Mouse (Mus musculus) c-Kit-positive CD71-negative TER-119-negative erythroid progenitor cells, embryonic 14.5 days (primary cell): ENCODE data around the gene Dcakd.
"Not testable (repeated sequence)": the region's sequence is repeated elsewhere in the genome, so short reads cannot be mapped to it uniquely, and the experiment has no call there.

ENCODE experiments used
- DNase-seq: peaks from one replicate; pipeline ENCODE4 v3.0.0-alpha.2; 2013; ENCODE audit warnings: low read depth

Gene Dcakd

GRCm38 (mm10) chr11:102975966-102976365 lies 52.2 kb downstream of the Dcakd start:
- DNase-seq: not testable (repeated sequence)

- no peak for DNase-seq
Measured at GRCm38 (mm10) chr11:102972326-102972725, 55.8 kb downstream of the Dcakd start.

- DNase-seq: no peak
Measured at GRCm38 (mm10) chr11:102971604-102972003, 56.5 kb downstream of the Dcakd start.

DNA sequence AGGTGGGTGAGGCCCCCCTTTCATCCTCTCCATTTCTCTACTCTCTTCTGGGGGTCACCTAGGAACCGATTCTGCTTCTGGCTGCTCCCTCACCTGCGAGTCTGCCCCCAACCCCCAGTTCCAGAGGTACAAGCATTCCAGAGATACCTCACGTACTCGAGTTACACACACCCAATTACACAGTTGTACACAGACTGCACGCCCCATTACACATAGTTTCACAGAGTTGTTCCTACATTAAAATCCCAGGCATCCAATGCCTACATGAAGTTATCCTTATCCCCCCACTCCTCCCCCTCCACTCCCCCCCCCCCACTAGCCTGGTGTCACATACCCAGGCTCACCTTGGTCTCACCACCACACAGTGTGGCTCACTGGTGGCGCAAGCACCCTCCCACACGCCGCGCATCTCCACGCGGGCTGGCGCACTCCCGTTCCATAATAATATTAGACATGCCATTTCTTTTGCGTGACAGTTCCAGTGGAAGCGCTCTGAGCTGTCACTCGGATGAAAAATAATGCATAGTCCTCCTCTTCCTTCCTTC lies 63.5 kb downstream of the Dcakd start:
- DNase-seq: no peak

DNA sequence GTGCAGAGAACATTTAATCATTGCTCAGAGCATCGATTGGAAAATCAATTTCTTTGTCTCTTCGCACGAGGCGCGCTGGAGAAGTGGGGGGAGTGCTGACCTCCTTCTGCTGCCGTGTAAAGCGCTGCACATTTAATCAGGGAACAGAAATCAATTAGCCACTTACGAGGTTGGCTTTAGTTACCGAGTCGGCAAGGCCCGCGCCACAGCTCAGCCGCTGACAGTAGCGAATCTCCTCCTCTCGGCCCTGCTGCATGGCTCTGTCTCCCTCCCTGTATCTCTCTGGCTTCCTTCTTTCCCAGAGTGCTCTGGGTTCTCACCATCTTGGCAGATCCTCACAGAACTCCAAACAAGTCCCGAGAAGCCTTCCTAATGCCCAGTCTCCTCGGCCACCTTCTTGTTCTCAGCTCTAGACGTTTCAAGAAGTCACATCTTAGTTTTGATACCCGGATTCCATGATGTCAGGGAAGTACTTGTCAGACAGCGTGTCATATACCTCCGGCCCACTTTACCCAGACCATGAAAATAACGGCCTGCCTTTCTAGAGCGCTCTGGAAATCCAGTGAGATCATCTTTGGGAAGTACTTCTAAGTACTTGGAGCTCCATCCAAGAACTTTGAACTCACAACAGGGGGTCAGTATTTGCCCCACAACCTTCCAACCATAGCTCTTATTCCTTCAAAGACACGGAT lies 64.1 kb downstream of the Dcakd start:
- DNase-seq: no peak

- DNase-seq: no peak
Measured at GRCm38 (mm10) chr11:102963246-102963854, 64.8 kb downstream of the Dcakd start.

GRCm38 (mm10) chr11:102962861-102963245 lies 65.3 kb downstream of the Dcakd start:
- DNase-seq: no peak

GRCm38 (mm10) chr11:102961082-102961481 lies 67.1 kb downstream of the Dcakd start:
- DNase-seq: no peak

DNA sequence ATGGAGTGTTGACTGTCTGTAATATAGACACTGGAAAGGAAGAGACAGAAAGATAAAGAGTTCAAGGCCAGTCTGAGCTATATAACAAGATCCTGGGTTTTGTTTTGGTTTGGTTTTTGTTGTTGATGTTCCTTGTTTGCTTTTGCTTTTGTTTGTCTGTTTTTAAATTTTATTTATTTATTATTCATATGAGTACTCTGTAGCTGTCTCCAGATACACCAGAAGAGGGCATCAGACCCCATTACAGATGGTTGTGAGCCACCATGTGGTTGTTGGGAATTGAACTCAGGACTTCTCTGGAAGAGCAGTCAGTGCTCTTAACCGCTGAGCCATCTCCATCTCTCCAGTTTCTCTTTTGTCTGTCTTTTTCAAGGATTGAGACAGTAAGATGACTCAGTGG lies 69.3 kb downstream of the Dcakd start:
- no peak for DNase-seq

- no peak for DNase-seq
Measured at GRCm38 (mm10) chr11:102958431-102958830, 69.7 kb downstream of the Dcakd start.

DNA sequence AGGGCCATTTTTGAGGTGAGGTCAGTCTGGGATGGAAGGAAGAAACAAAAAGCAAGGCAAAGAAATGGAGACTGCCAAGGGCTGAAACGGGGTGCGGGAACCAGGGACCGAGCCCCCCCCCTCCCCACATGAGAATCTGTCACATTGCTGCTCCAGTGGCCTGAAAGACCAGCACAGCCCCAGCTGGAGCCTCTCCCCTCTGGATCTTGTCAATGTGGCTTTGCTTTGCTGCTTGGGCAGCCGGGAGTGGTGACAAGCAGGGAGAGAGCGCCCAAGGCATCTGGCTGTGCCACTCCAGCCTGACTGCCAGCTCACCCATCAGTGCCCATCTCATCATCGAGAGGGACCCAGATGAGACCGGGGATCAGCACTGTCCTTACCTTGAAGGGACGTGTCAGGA lies 70.4 kb downstream of the Dcakd start:
- DNase-seq: no peak

GRCm38 (mm10) chr11:102956962-102957614 lies 71.0 kb downstream of the Dcakd start:
- DNase-seq: no peak

- no peak for DNase-seq
Measured at GRCm38 (mm10) chr11:102952922-102953321, 75.2 kb downstream of the Dcakd start.

DNA sequence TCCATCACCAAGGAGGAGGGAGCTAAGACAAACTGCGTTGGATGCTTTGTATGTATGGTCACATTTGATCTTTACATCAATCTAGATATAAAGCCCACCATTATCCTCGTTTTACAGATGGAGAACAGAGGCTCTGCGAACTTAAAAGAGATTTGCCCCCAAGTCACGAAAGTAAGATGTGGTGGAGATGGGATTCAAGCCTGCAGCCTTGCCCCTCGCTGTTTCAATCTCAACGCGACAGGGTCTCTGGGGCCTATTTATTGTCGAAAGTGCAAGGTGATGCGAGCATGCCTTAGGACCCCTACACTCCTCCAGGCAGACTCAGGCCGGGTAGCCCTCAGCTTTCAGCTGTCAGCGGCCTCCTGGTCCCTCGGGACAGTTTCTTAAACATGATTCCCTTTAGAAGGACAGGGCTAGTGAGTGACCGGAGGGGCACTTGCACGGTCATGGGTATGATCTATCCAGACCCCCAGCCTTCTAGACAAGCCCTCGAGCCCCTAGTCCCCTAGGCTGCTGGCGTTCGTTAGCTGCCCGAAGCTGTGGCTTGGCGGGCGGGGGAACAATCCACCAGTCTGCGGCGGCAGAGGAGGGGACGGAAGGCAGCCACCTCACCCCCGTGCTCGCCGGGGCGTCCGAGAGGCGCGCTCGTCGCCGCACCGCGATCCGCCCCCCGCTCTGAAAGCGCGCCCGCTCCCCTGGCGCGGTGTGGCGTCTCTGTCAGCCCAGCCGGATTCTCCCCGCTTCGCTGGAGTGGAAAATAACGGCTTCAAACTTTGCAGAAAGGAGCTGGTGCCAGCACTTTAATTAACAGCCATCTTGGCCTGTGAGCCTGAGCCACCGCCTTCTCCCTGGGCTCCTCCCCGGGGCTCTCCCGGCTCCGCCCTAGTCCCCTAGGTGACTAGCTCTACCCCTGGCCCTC lies 79.8 kb downstream of the Dcakd start:
- DNase-seq: no peak

DNA sequence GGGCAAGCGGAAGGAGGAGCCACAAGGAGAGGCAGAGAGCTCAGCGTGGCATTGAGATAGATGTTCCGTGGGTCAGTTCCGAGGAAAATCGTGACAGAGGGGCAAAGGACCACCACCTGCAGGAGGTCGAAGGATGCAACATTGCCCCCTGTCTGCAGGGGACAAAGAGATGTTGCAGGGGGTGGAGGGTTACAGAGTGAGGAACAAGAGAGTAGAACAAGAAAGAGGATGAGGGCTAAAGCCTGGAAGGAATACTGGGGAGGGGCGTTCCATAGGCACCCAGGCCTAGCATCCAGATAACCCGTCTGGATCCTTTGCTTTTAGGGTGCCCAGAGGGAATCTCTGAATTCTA lies 81.2 kb downstream of the Dcakd start:
- DNase-seq: no peak

- DNase-seq: peak; percentile 78
Measured at GRCm38 (mm10) chr11:102946265-102946991, 81.7 kb downstream of the Dcakd start, which contains the start of gene C1ql1. Gene C1ql1 (minus strand): TSS chr11:102946688.

DNA sequence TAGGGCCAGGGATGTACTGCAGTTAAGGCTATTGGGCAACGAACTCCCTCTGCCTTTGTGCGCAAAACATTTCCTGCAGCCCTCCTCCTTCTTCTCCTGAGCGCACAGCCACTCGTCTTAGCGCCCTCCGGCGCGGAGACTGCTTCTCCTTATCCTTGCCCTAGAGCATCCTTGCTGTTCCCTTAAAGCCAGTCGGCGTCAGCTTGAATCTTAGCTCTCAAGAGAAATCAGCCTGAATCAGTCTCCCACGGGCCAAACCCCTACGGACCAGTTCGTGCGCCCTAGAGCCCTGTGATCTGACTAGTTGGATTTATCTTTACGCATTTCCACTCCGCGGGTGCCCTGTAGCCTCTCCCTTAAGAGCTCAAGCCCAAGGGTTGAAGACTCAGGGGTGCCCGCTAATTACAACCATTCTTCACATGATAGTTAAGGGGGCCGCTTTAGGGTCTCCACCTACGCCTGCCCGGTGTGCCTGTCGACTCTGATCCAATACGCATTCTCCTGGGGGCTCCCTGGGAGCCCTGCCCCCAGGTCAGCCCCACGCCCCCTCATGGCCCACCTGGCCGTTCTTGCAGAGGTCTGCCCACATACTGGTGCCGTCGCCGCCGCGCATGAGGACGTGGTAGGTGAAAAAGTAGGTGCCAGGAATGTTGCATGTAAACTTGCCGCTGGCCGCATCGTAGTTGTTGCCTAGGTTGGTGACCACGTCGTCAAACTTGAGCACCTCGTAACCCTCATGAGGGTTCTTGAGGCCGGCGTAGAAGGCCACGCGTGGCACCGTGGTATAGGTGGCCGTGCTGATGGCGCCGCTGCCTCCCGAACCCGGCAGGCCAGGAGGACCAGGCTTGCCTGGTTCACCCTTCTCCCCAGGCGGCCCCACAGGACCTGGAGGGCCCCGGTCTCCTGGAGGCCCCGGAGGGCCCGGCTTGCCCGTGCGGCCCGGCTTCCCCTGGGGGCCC lies 82.5 kb downstream of the Dcakd start:
- DNase-seq: no peak
